Mouse (Mus musculus) cerebellum, postnatal 10 days (tissue): ENCODE measurements around the gene Naaa.

ENCODE experiments used
- DNase-seq, 2 experiments: peaks; one replicate each; pipeline ENCODE4 v3.0.0; 2021; ENCODE audit warnings: mixed read lengths in 2 of 2

Naaa gene

DNA sequence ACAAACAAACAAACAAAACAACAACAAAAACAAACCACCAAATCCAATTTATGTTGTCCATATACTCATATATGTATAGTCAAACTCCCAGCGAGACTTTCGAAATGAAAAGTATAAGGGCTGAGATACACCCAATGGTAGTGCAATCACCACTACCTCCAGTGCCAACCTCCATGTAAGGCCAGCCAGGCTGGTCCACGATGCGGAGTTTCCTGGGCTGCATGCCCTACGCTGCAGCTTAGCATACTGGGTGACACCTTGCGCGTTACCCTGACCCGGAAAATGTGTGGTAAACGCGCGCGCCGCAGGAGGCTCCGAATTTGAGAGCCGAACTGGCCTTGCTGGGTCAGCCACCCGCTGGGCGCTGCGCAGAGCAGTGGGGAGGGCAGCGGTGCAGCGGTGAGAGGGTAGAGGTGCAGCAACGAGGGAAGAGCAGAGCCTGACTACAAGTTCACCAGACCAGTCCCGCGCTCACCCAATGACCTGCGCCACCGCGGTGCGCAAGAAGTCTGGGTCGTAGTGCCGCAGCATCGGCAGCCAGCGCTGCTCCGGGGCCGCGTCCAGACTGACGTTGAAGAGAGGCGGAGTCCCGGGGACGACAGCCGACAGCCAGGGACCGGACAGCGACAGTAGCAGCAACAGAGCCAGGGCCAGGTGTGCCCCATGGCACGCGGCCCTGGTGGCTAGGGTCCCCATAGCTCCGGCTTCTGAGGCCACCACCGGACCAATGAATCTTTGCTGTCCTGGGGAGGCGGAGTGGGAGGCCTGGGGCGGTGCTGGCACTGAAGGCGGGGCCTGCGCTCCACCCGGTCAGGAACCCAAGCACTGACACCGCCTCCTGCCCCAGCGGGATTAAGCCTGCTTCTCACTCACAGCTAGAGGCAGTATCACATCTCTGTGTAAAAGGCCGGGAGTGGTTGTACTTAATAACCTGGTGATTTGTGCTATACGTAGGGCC lies at the start of gene Naaa:
Naaa (minus strand) TSS at position 734 of the 958 bp plus-strand sequence.
- DNase-seq: peak; percentile 86

DNA sequence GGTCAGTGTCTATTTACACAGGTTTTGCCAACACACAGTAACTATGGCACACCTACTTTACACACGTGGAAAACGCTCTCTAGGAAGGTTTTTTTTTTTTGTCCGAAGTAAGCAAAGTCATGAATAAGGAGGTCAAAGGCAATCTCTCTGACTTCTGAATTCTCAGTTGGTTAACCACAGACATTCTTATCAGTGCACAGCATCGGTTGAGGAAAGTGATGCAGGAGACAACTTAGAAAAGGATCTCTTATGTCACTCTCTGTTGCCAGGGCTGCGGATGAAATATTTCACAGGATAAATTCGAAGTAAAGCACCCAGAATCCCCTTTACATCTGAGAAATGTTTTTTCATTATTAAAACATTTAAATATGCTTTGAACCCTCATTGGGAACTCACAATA lies 49.4 kb upstream of the Naaa start:
- no peak for DNase-seq

DNA sequence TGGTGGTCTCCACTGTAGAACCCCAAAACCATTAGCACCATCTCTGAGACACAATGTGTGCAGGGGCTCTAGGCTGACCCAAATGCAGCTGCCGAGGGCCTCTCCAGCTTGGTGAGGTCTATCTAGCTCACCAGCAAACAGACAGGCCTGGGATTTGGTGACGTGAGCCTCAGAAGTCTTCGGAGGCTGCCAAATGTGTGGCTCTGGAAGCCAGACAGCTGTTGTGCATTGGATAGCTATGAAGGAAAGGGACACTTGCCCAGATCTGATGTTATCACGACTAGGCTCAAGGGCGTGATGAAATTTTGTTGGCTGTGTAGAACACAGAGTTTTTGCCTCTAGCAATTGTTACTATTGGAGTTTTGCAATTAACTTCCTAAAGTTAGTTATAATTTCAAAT lies 45.3 kb upstream of the Naaa start:
- DNase-seq: peak; percentile 34

DNA sequence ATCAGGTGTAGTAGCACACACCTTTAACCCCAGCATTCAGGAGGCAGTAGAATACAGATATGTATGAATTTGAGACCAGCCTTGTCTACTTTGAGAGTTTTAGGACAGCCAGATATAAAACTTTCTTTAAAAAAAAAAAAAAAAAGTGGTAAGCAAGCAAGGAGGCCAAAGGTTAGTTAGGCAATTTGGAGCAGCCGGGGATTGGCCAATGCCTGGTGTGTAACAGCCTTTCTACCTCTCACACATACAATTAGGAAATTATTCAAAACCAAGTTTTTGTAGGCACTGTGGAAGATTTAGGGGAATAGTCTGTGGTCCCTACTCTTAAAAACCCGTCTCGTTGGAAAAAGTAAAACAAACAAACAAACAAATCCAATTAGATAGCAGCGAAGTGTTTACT lies 44.6 kb upstream of the Naaa start:
- no peak for DNase-seq

DNA sequence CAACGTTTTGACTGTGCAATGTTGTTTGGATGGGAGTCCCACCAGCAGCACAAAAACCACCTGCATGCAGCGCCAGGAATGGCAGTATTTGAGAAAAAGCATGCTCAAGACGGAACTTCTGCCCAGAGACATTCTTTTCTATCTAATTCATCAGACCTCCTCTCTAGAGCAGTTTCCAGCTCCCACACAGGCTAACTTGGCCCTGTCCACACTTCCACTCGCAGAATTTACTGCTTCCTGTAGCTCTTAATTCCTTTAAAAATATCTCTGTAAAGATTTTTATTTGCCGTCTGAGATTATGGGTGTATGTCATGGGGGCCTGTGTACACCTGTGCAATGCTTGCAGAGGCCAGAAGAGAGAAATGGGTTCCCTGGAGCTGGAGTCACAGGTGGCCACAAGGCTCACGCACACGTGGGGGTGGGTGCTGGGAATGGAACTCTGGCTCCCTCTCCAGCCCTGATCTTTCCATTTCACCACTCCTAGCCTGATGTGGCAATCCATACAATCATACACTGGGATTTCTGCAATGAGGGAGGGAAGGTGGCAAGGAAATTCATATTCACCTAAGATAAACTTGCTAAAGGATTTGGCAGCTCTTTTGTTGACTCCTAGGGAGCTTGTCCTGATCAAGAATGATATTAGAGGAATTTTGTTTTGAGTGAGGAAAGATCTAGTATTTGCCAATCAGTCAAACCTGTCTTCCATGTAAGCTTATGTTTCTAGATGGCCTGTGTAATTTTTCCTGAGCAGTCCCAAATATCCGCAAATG lies 43.8 kb upstream of the Naaa start:
- DNase-seq: no peak

DNA sequence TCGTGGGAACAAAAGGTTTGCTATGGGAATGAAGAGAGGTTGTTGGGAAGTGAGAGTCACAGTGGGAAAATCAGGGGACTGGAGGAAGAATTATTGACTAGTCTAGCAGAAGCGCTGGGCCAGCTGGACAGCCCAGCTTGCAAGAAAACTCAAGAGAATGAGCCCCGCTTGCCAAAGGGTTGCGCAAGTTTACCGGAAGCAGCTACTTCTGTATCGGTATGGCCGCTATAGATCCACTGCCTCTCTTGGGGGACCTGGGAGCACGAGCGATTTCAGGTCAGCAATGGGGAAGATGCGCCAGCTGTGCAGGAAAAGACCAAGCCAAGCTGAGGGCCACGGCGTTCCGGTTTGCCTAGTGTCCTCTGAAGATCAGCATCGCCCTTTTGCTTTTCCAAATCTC lies 40.6 kb upstream of the Naaa start:
- no peak for DNase-seq

DNA sequence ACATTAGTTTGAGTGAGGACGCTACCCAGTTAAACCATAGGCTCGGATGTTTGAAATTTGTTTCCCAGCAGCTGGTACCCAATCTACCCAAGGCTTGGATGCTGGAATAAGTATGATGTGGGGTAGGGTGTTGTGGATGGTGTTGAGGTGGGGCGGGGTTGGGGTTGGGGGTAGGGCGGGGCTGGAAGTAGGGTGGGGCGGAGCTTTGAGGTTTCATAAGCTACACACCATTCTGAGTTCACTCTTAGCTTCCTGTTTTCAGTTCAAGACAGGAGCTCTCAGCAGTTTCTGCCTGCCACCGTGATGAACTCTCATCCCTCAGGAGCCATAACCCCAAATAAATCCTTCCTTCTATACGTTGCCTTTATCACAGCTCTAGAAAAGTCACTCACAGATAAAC lies 40.1 kb upstream of the Naaa start:
- DNase-seq: no peak

DNA sequence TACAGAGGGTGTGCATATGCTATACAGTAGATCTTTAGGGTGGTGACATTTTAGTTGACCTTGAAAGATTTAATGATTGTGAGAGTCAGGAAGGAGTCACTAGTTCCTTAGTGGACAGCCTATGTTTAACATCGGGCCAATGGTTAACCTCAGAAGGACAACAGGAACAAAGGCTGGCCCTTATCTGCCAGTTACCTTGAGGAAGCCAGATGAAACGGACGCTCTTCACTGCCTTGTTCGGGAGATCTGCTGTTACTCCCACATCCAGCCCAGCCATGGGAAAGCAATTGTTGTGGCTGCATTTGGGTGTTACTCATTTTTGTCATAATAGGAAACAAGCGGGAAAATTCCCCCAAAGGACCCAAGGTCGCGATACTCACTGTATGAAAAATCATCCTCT lies 35.8 kb upstream of the Naaa start:
- DNase-seq: no peak

DNA sequence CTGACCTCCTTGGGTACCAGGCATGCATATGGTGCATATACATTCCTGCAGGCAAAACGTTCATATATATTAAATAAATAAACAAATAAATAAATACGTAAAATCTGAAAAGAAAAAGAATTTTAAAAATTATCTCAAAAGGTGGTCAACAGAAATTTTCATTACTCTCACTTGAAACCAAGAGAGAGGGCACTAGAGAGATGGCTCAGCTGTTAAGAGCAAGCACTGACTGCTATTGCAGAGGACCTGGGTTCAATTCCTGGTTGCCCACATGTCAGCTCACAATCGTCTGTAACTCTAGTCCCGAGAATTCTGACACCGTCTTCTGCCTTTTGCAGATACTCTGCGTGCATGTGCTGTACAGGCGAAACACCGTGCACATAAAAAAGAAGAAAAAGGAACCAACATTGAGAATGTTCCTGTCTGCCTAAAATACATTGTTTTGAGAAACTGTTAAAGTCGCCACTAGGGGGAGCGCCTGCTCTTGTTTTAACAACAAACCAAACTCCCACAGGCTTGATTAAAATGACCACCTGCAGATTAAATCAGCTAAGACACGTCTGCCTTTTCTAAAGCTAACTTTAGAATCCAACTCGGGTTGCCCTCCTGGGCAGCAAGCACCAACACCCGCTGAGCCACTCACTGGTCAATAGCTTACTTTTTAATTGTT lies 34.2 kb upstream of the Naaa start:
- peak; percentile 94 to 98 for DNase-seq

DNA sequence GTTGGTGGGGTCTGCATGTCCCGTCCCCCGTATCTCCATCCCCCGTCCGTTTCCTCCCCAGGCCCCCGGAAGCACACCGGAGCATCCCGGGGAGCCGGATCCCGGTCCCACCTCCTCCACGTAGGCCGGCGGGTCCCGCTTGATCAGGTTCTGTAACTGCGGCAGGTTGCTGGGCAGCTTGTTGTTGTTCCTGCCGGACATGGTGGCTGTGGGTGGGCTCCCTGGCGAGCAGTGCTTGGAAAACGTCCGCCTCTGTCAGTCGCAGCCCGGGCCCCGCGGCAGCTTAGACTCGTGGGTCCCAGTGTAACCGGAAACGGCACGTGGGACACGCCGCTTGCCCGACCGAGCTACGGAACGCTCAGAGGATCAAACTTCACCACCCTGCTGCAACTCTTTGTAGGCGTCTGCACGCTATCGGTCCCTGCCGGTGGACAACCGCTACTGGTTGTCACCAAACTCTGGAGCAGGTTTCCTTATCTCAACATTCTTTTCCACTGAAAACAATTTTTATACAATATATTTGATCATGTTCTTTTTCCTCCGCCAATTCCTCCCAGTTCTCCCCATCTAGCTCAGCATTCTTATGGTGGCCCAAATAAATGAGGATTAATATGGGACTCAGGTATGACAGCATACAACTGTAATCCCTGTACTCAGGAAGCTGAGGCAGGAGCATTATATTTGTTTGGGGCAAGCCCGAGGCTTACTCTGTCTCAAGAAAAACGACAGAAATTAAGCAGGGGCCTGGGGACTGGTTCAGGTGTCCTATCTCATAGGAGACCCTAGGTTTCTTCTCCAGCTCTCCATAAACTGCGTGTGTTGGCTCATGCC lies 31.9 kb upstream of the Naaa start, which contains the start of gene Sdad1:
Sdad1 (minus strand) TSS at position 799 of the 831 bp plus-strand sequence.
- peak; percentile 95 for DNase-seq

DNA sequence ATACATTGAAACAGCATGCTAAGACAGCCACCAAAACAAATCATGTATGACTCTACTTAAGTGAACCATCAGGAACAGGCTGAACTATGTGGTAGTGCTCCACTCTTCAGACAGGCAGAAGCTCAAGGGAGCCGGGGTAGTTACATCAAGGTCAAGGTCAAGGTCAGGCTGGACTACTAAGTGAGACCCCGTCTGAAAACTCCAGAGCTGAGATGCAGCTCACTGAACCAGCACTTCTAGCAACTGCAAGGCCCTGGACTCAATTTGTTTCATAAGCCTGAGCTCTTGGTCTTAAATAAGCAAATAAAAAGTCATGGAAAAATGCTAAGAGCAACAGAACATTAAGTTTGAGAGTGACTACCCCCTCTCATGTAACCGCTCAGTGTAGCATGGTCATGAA lies 26.3 kb upstream of the Naaa start:
- DNase-seq: no peak

DNA sequence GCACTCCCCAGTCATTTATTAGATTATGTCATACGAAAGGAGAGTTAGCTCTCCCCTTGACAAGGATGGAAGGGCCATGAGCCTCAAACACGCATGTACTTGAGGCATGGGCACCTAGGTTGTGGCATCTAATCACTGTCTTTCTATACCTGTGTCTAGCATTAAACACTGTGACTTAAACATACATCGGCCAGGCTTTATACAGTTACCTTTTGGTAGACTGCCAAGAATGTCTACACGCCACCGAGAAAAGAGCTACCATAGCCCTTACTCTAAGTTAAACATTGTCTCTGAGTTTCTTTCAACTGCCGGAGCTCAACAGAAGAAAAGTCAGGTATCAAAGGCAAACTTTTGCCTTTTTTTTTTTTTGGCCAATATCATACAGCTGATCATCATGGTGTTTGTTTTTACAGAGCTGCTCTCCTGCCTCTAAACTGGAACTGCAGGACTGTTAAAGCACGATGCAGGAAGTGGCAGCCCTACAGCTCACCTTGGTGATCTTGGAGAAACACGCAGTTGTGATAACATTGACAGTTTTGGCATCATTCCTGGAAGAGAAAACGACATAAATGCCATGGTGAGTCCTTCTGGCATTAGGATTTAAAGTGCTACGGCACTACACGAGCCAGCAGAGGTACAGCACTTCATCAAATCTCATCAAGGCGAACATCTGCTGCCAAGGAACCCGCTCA lies 24.3 kb upstream of the Naaa start:
- no peak for DNase-seq

DNA sequence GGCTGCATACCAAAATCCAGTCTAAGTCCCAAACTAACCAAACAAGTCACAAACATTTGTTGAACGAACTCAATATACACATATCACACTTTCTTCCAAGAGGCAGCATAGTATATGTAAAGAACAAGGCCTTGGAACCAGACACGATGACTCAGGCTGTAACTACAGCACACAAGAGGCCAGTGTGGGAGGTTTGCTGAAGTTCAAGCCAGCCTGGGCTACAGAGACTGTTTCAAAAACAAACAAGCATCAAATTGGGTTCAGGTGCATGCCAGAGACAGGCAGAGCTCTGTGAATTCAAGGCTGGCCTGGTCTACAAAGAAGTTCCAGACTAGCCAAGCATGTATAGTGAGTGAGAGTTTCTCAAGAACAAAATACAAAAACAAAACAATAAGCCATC lies 16.6 kb upstream of the Naaa start:
- no peak for DNase-seq

DNA sequence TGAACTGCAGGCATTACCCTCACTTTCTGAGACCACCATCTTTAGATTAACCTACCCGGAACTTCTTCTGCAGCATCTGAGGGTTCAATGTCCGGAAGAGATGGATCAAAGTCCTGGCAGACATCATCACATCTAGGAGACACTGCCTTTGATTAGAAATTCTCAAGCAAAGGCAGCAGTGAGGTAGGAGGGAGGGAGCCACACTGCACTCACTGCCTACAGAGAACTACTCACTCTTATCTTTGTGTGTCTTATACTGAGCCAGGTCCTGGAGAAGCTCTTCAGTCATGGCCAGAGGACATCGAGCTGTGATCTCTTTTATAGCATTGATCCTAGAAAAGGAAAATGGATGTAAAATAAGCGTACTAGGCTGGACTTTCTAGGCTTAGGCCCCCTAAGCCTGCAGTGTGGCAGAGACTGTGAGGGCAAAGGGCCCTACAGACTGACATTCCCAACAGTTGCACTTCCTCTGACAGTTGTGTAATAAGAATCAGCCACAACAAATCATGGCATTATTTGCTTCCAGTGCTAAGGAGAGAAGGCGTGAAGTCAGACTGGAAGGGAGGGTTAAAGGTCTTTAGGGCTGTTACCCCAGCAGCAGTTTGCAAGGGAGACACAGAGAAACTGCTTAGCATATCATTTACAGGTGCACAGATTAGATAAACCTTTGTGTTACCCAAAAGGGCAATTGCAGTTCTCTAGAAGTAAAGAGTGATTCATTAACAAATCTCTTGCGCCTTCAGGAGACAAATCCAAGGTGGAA lies 13.9 kb upstream of the Naaa start:
- DNase-seq: no peak

DNA sequence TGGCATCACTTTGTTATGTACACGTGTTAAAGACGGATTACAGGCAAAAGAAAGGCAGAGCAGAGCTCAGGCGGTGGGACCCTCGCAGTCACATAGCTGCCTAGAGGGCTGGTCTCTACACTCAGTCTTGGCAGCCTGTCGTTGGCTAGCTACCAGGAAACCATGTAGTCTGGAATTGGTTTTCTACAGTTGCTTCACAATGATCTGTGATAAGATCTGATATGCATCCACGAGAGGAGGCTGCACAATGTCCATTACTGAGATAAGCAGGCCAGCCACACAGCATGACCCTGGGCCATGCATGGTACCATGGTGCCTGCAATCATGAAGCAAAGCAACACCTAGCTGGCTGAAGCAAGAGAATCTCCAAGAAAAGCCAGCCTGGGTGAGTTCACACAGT lies 9.9 kb upstream of the Naaa start:
- DNase-seq: no peak

DNA sequence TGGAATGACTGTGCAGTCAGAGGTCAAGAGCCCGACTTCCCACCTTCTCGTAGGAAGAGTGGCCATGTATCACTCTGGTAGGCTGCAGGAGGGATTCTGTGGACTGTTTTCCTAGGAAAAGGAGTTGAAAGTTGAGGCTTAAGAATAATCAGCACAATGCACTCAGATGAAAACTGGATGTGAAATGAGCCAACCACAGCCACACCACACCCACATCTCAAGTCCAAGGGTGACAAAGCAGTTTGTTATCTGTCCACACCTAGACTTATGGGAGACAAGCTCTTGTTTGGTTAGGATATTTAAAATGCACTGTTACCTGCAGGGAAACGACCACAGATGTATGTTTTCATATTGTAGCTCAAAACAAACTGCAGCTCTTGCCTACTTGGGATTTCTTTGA lies 5.1 kb upstream of the Naaa start:
- no peak for DNase-seq

DNA sequence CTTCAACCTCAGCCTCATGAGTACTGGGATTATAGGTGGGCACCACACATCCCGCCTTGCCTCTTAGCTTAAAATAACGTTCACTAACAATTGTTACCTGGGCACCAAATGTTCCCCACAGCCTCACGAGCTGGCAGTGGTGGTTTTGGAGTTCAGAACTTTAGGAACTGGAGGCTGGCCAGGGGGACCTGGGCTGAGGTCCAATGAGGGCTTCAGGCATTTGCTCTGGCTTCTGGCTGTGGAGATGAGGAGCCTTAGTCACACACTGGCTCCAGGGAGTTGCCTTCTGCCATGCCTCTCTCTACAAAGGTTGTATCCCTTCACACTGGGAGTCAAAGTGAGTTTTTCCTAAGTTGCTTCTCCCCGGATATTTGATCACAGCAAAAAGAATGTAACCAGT lies 4.6 kb upstream of the Naaa start:
- peak; percentile 25 to 47 for DNase-seq

DNA sequence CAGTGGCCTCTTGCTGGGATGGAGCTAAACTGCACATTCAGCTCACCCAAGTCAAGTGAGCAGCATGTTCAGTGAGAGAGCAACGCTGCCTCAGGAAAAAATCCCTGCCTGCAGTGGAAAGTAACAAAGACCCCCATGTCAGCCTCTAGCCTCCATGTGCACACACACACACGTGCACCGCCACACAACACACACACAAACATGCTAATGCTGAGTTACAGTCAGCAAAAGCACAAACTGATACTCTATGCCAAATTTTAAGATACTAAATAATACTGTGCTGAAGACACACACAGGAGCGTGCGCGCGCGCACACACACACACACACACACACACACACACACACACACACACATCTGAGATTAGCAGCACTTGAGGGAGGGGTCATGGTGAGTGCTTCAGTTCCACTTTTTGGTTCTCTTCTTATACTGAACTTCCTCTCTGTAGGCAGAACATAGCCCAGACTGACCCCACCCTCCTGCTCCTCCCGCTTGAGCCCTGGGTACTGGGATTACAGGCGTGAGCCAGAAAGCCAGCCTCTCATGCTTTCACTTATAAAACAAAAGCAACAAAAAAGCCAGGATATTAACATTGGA lies 1.1 kb upstream of the Naaa start:
- no peak for DNase-seq

DNA sequence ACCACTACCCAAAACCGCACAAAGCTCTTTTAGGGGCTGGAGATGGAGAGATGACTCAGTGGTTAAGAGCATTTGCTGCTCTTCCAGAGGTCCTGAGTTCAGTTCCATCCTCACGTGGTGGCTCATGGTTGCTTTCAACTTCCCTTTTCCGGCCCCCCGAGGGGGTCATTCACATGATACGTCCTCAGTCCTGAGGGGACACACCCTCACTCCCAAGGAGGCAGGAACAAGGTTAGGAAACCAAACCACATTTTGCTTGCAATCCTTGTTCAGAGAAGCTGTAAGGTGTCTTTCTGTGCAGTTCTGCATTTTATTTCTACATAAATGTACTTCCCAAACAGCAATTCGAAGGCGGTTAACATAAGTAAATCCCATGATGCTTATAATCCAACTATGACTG lies 7.5 kb downstream of the Naaa start:
- DNase-seq: no peak

DNA sequence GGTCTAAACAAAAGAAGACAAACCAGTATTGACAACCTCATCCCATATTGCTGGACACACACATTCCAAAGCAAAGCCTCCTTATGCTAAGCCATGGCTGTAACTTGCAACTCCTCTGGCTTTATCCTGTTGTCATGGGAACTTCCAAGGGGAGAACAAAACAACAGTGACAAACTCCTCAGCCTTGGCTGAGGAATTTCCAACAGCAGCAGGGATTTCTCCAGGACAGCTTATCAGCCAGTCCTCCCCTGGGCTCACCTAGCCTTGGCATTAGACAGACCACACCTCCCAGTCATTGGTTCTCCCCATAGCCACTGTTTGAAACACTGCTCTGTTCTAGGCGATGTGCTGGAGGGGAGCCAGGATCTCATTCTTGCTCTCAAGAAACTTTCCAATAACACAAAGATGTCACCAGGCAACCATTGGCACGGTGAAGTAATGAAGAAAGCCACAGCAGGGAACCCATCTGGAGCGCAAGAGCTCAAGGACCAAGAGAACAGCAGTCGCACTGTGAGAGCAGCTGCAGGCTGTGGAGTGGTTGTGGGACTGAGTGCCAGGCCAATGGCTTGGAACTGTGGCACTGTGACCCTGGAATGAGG lies 14.1 kb downstream of the Naaa start:
- peak; percentile 76 to 81 for DNase-seq
